Mouse (Mus musculus) thymus, adult 2 months (tissue): ENCODE measurements at regions not wholly inside any gene's neighbourhood (a gene's known extent, or its start where the extent isn't known, plus 50 kb on each side); places are given as distances from the start of the nearest gene placed in this dataset.

Experiments
- DNase-seq: peaks from one replicate; pipeline ENCODE4 v3.0.0; 2021
- H3K27ac ChIP-seq: fragments of 200-500 bp; 2 replicates; pipeline ENCODE4 v1.5.1; 2012; ENCODE audit warnings: low read length, control low read depth; ENCODE audit not compliant: control insufficient read depth, insufficient read depth
- H3K27me3 ChIP-seq: fragments of 200-500 bp; 2 replicates; pipeline ENCODE4 v1.6.1; 2012; ENCODE audit warnings: mild to moderate bottlenecking, low read length, moderate library complexity, mixed read lengths; ENCODE audit not compliant: control insufficient read depth, insufficient read depth
- H3K36me3 ChIP-seq: fragments of 200-500 bp; 2 replicates; pipeline ENCODE4 v1.6.1; 2012; ENCODE audit warnings: mild to moderate bottlenecking, low read length, moderate library complexity; ENCODE audit not compliant: control insufficient read depth, insufficient read depth
- H3K4me1 ChIP-seq: fragments of 200-500 bp; replicated peaks from 2 replicates; pipeline ENCODE4 v1.6.1; 2012; ENCODE audit warnings: low read length; ENCODE audit not compliant: control insufficient read depth, insufficient read depth
- H3K4me3 ChIP-seq: fragments of 200-500 bp; 2 replicates; pipeline ENCODE4 v1.5.1; 2012; ENCODE audit warnings: mild to moderate bottlenecking, low read length, control low read depth, moderate library complexity; ENCODE audit not compliant: control insufficient read depth, insufficient read depth
- CTCF ChIP-seq: fragments of 200-500 bp; IDR thresholded peaks from 2 replicates; pipeline ENCODE4 v1.5.1; 2012; ENCODE audit warnings: mild to moderate bottlenecking, control low read depth, low read length, moderate library complexity, borderline replicate concordance; ENCODE audit not compliant: control insufficient read depth, poor library complexity, insufficient read depth; ENCODE audit errors: extremely low read depth
- POLR2A ChIP-seq: fragments of 200-500 bp; IDR thresholded peaks from 2 replicates; pipeline ENCODE4 v1.6.1; 2012; ENCODE audit warnings: mild to moderate bottlenecking, low read length, control low read depth, moderate library complexity; ENCODE audit not compliant: control insufficient read depth, poor library complexity, insufficient read depth; ENCODE audit errors: extremely low read depth
- WGBS: fragments of 180-500 bp; shearing (Covaris S2); methylation state at CpG from one replicate; pipeline ENCODE4 v1.1.7; 2018; 5-methylcytosine and 5-hydroxymethylcytosine counted together

GRCm38 (mm10) chr7:73261750-73262149 lies 113.6 kb upstream of the Rgma start:
- Histone ChIP-seq H3K27ac (no peak overlapping the region), H3K27me3 (no peaks in the 10 kb centered on the region), H3K4me3 (no peak overlapping the region), H3K4me1 (no peaks in the 10 kb centered on the region), H3K36me3 (no peaks in the 10 kb centered on the region)
- TF ChIP-seq POLR2A (no peak), CTCF (no peak)
- DNase-seq: no peak
- 88% methylated on average over 5 of the region's 5 CpGs for WGBS

- H3K4me1 ChIP-seq: no peaks in the 10 kb centered on the region
- DNase-seq: no peak
- WGBS: 52% methylated on average over 3 of the region's 3 CpGs
- H3K4me3 ChIP-seq: no peak overlapping the region
- no peaks in the 10 kb centered on the region for H3K36me3 ChIP-seq
- no peaks in the 10 kb centered on the region for H3K27me3 ChIP-seq
- no peak overlapping the region for H3K27ac ChIP-seq
- TF ChIP-seq CTCF (no peak), POLR2A (no peak)
These were observed 112.8 kb upstream of the Rgma start for GRCm38 (mm10) chr7:73262526-73262925.

- Histone ChIP-seq H3K36me3 (no peaks in the 10 kb centered on the region), H3K4me3 (no peak overlapping the region), H3K27ac (no peak overlapping the region), H3K4me1 (no peaks in the 10 kb centered on the region), H3K27me3 (no peaks in the 10 kb centered on the region)
- TF ChIP-seq CTCF (no peak), POLR2A (no peak)
- 94% methylated on average over 3 of the region's 3 CpGs for WGBS
- DNase-seq: no peak
These were observed 105.7 kb upstream of the Rgma start for GRCm38 (mm10) chr7:73269626-73270025.

GRCm38 (mm10) chr7:73272787-73273186 lies 102.5 kb upstream of the Rgma start:
- H3K4me1 ChIP-seq: no peaks in the 10 kb centered on the region
- H3K4me3 ChIP-seq: no peak overlapping the region
- H3K36me3 ChIP-seq: no peaks in the 10 kb centered on the region
- H3K27ac ChIP-seq: no peak overlapping the region
- no peaks in the 10 kb centered on the region for H3K27me3 ChIP-seq
- TF ChIP-seq POLR2A (no peak), CTCF (no peak)
- DNase-seq: no peak
- 94% methylated on average over 1 of the region's 1 CpGs for WGBS

- no peak for DNase-seq
- Histone ChIP-seq H3K27ac (no peak overlapping the region), H3K4me3 (no peak overlapping the region), H3K36me3 (no peaks in the 10 kb centered on the region), H3K27me3 (no peaks in the 10 kb centered on the region), H3K4me1 (no peaks in the 10 kb centered on the region)
- WGBS: 91% methylated on average over 9 of the region's 9 CpGs
- TF ChIP-seq POLR2A: no peak
- TF ChIP-seq CTCF: no peak
These were observed 99.5 kb upstream of the Rgma start for GRCm38 (mm10) chr7:73275814-73276271.

- Histone ChIP-seq H3K36me3 (no peaks in the 10 kb centered on the region), H3K4me1 (no peaks in the 10 kb centered on the region), H3K4me3 (no peak overlapping the region), H3K27me3 (no peaks in the 10 kb centered on the region), H3K27ac (no peak overlapping the region)
- TF ChIP-seq POLR2A (no peak), CTCF (no peak)
- WGBS: 90% methylated on average over 6 of the region's 6 CpGs
- DNase-seq: no peak
These were observed 96.7 kb upstream of the Rgma start for GRCm38 (mm10) chr7:73278616-73279015.

GRCm38 (mm10) chr7:73279936-73280445 lies 95.3 kb upstream of the Rgma start:
- WGBS: 97% methylated on average over 4 of the region's 4 CpGs
- Histone ChIP-seq H3K27me3 (no peaks in the 10 kb centered on the region), H3K27ac (no peak overlapping the region), H3K36me3 (no peaks in the 10 kb centered on the region), H3K4me3 (no peak overlapping the region), H3K4me1 (no peaks in the 10 kb centered on the region)
- no peak for DNase-seq
- no peak for TF ChIP-seq POLR2A
- no peak for TF ChIP-seq CTCF
